Mouse (Mus musculus) liver, embryonic 14.5 days (tissue): Measurements from ENCODE around the gene Tbck.

Experiments used
- CTCF ChIP-seq: IDR thresholded peaks from 2 replicates; pipeline ENCODE4 v1.5.1; 2016; ENCODE audit warnings: antibody characterized with exemption, low read depth, control low read depth
- EP300 ChIP-seq: IDR thresholded peaks from 2 replicates; pipeline ENCODE4 v1.6.1; 2016; ENCODE audit warnings: antibody characterized with exemption, low read depth

- TF ChIP-seq CTCF (no peak), EP300 (no peak)
Measured at GRCm38 (mm10) chr3:132644071-132644470, 39.9 kb upstream of the Tbck start.
